Mouse (Mus musculus) lung, adult 2 months (tissue): ENCODE results near the gene Gpc6.

Experiments
- CTCF ChIP-seq: fragments of 200-500 bp; IDR thresholded peaks from 2 replicates; pipeline ENCODE4 v1.5.1; 2011; ENCODE audit warnings: mild to moderate bottlenecking, low read length, control low read depth; ENCODE audit not compliant: insufficient read depth
- POLR2A ChIP-seq: fragments of 200-500 bp; IDR thresholded peaks from 2 replicates; pipeline ENCODE4 v1.6.1; 2011; ENCODE audit warnings: low read depth, mild to moderate bottlenecking, control low read depth, low read length, borderline replicate concordance; ENCODE audit errors: extremely low read depth

- no peak for TF ChIP-seq CTCF
- TF ChIP-seq POLR2A = no peak
Measured at GRCm38 (mm10) chr14:117807846-117808245, 882.7 kb downstream of the Gpc6 start.
